Mouse (Mus musculus): ENCODE data around the gene Nlrp4f.

The Nlrp4f gene

DNA sequence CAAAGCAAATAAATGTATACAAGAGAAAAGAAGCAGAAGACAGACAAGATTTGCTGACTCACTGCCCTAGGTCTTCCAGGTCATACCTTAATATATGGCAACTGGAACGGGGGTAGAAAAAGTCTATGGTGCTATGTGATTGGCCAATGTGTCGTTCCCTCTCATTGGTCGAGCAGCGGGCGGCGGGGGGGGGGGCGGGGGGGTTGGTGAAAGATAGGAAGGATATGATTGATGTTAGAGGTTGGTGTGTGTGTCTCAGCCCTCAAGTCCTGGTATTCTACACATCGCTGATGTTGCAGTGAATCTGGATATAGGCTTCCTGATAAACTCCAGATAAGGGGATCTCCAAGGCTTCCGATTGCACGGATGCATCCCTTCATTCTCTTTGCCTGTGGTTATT is at the start of gene Nlrp4f:
Gene Nlrp4f, minus strand, starts transcription at position 101 of the 400 bp plus-strand sequence.
- no peak for DNase-seq (ENCODE audit: extremely low spot score, low read depth, low spot score)

DNA sequence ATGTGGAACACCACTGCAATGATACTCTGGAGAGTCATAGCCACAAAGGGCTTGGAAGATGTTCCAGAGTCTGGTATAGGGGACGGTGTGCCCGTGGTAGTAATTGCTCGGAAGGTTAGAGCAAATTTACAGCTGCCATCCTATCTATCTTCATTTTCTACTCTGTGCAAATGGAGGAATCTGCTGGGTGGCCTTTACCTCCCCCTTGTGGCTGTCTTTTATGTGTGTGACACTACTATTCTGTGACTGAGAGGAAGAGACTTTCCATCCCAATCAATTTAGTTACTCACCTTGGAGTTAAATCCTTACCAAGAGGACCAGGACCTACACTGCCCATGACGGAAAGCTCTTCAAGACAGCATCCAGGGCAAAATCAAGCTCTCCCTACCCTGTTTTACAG is 37.5 kb upstream of the Nlrp4f start:
- DNase-seq (ENCODE audit: extremely low spot score, low read depth, low spot score): no peak

DNA sequence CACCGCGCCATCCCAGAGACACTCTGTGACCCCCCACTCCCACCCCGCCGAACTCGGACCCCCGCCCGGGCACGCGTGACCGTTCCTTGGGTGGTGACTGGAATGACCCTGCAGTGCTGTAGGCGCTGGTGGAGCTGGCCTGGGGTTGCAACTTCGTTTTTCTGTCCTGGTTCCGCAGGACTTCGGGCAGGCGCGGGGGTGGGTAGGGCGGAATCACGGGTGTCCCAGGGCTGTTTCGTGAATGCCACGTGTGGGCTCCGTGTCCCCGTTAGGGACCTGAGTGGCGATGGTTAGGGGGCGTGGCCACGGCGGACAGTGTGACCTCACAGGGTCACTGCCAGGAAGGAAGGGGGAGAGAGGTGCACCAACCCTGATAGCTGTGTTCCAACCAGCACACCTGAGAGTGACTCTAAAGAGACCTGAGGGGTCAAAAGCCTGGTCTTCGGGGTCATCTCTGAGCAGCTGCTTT is 36.6 kb upstream of the Nlrp4f start:
- DNase-seq (ENCODE audit: extremely low spot score, low read depth, low spot score): no peak

DNA sequence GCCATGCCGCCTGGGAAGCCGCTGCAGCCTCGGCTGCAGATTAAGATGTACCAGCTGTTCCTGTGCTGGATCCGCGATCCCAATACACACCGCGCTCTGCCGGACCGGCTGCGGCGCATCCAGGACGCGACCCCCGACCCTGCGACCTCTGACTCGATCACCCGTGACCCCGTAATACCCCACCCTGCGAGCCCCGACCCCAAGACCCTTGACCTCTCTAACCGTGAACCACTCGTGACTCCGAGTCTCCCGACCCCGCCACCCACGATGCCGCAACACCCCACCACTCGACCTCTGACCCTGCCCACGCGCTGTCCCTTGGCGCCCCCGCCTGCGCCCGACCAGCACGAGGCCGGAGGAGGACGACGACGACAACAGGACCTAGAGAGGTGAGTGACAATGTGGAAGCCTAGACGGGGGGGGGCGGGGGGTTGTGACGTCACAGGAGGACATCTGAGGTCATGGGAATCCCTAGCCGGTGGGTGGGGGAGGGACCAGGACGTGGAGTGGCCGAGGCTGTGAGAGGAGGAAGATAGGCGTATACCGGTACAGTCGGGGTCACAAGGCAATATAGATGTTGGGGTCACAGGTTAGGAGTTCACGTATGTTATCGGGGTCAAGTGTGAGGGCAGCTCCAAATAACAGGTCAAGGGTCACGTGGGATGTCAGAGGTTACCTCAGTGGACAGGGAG is 36.0 kb upstream of the Nlrp4f start:
- DNase-seq (ENCODE audit: extremely low spot score, low read depth, low spot score): no peak

DNA sequence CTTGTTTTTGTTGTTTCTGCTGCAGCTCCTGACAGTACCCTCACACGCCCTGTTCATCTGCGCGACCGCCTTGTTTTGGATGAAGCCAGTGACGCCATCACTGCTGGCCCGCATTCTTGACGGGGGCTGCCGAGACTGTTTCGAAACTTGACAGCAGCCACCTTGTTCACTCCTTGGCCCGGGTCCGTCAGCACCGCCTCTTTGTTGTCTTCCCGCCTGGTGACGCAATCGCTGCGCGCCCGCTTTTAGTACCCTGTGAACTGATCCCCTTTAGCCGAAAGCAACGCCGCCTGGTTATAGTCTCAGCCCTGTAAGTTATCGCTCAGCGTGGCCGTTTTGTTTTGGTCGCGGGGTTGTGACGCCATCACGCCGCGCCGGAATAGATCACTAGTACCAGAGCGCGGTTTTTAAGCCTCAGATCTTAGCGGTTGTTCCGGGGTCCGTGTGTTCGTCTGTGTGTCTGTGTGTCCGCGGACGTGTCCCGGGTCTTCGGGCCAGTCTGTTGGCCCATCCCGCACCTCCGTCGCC is 35.4 kb upstream of the Nlrp4f start:
- DNase-seq (ENCODE audit: extremely low spot score, low read depth, low spot score): peak; percentile 57

DNA sequence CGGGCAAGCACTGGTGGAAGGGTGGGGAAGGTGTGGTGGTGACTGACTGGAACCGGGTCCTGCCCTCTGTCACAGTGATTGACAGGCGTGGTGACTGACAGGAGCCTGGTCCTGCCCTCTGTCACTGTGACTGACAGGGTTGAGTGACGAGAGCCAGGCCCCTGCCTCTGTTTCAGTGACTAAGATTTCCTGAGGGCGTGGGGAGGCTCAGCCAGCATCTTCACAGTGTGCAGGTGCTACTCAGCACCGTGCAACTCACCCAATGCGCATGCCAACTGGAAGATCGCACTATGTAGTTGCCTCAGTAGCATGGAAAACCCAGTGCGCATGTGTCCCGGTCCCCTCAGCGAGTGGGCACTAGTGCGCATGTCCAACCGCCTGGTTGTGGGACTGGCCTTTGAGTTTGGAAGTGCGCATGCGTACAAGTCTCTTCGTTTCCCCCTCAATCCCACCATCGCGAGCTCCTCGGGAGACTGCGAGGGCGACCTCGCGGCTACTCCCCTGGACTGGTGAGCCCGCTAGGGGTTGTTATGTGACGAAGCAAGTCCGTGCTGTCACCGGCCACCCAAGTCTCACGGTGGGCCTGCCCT is 34.8 kb upstream of the Nlrp4f start:
- DNase-seq (ENCODE audit: extremely low spot score, low read depth, low spot score): peak; percentile 93

DNA sequence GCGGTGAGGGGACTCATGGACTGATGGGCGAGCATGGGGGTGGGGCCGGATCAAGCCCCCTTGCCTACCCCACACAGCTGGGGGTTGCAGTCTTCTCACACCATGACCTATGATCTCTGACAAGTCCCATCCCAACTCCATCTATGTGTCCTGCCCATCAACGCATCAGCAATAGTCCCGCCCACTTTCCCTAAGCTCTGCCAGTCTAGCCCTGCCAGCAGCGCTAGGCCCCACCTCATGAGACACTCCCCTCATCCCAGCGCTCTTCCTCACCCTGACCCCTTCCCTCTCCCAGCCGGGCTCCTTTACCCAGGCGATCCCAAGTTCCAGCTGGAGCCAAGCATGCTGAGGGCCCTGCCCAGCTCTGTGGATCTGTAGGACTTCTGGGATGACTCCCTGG is 31.4 kb upstream of the Nlrp4f start:
- DNase-seq (ENCODE audit: extremely low spot score, low read depth, low spot score): no peak

DNA sequence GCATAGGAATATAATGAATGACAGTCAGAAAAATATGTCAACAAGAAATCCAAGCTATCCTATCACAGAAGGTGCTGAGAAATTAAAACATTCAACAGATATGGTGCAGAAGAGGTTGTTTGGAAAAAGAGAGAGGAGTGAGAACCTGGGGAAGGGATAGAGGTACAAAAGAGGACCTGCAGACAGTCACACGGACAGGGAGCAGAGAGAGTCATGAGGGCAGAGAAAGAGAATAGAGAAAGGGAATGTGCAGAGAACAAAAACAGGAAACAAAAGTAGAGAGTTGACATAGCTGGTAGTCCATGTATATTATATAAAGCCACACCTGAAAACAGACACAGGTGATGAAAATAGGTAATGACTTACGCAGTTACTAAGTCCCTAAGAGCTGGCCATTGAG is 20.9 kb upstream of the Nlrp4f start:
- DNase-seq (ENCODE audit: extremely low spot score, low read depth, low spot score): no peak

DNA sequence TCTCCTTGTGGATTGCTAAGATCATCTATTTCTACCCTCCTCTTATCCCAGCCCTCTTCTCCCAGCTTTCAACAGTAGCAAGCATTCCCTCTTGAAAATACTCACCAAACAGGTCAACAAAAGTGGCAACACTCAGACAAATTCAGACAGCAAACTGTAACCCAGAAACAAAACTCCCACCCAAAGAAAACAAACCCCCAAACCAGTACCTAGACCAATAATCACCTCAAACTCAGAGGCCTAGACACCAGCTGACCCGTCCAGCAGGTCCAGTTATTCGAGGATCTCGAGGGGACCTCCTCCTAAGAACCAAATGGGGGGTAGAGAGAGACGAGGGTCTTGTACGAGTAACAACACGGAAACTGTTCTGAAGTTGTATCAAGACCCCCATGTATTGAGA is 20.2 kb upstream of the Nlrp4f start:
- no peak for DNase-seq (ENCODE audit: extremely low spot score, low read depth, low spot score)

DNA sequence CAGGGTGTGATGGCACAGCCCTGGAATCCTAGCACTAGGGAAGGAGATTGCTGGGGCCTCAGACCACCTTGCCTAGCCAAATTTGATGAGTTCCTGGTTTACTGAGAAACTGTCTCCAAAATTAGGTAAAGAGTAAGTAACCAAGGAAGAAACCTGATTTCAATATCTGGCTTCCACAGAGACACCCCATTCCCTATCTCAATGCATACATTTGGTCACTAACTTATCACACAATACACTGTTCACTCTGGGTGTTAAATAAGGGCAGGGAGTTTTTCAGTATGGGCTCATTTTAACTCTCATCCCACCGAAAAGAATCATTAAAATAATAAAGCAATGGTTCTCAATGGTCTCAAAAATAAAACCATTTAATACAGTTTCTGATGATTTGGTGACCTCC is 5.1 kb downstream of the Nlrp4f start:
- DNase-seq (ENCODE audit: extremely low spot score, low read depth, low spot score): no peak

DNA sequence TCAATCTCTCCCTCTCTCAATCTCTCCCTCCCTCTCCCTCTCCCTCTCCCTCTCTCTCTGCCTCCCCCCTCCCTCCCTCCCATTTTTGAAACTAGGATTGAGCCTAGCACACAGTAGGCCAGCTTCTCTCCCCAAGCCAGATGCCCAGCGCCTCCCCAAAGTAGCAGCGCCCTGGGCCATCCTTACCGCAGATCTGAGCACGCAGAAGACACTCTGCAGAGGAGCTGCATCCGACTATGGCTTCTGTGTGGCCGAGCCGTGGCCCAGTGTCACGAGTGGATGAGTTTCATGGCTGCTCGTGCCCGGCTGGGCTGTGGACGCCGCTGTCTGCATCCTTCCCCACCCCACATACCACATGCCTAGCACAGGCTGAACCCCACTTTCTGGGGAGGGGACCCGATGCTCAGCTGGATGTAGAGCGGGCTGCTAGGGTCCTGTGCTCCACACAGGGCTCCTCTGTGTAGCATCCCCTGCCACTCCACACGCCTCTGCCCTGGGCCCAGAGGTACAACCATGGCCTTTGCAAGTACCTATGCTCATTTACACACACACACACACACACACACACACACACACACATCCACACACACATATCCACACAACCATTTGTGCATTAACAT is 29.2 kb downstream of the Nlrp4f start:
- DNase-seq (ENCODE audit: extremely low spot score, low read depth, low spot score): no peak

DNA sequence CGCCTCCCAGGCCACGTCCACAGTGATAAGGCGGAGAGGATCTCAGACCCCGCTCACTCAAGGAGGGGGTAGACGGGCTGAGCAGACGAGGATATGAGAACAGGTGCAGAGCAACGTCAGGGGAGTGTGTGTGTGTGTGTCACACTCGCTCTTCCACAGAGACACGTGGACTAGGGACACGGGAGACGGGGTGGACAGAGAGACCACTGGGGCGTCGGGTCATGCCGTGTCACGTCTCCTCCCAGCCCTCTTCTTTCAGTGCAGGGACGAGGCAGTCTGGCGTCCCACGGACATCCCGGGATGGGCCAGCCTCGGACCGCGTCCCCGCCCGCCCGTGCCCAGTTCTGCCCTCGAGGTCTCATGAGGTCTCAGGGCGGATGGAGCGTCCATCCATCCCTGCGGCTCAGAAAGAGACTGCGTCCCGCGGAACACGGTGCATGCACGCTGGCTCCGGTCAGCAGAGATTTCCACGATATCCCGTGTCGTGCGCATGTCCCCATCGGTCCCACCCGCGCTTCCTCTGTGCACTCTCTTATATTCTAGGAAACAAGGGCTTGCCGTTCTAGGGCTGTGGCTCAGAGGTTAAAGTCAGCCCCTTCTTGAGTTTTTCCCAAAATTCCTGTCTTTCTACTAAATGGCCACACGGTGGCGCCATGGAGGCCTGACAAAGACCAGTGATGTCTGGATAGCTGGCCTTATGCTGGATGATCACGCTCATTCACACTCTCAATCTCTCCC is 29.9 kb downstream of the Nlrp4f start:
- peak; percentile 20 for DNase-seq (ENCODE audit: extremely low spot score, low read depth, low spot score)

DNA sequence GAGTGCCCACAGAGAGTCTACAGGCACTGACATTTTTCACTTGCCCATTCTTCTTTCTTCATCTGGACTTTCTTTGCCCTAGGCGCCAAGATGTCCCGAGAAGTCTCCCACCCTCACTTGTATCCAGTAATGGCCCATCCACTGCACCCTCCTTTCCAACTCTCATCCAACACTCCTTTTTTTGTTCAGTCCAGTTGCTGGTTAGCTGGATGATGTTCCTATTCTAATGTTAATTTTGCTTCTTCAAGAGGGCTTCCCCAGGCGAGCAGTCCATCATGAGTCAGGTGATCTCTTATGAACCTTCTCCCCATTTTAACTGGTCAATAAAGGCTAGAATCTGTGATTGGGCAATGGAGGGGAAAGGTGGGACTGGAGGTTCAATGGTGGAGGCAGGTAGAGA is 31.7 kb downstream of the Nlrp4f start:
- no peak for DNase-seq (ENCODE audit: extremely low spot score, low read depth, low spot score)

DNA sequence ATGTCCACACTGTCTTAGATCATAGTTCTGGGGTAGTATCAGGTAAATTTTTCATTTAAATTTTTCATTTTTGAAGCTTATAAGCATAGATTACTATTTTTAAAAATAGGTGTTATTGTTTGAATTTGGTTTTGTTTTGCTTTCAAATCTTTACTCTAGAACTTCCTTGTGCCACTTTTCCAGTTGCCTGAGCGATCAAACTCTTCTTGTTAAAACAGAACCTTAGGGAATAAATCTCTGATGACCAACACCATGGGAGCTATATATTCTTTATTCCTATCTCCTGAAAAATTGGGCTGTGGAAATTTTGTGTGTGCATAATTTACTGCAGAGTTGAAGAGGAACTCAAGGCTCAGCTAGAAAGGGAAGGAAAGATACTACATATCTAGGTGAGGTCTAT is 55.8 kb downstream of the Nlrp4f start, which contains the start of gene Olfr466:
Gene Olfr466, plus strand, starts transcription at position 301 of the 400 bp plus-strand sequence.
- DNase-seq (ENCODE audit: extremely low spot score, low read depth, low spot score): no peak

DNA sequence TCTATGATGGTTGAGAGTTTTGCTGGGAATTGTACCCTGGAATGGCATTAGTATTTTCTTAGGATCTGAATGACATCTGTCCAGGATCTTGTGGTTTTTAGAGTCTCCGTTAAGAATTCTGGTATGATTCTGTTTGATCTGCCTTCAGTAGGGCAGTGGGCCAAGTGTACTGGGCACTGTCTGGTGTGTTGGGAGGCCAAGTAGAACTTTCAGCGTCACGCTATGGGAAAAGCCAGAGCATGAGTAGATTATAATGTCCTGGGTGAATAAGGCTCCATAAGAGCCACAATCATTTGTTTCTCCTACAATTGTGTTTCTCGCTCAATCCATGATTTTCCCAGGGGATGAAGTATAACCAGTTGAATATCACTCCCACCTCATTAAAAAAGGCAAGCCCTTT is 68.0 kb downstream of the Nlrp4f start, which contains the start of gene Olfr465-ps1:
Gene Olfr465-ps1, plus strand, starts transcription at position 301 of the 400 bp plus-strand sequence.
- DNase-seq (ENCODE audit: extremely low spot score, low read depth, low spot score): no peak

Measured in hindlimb bud, embryonic 11.5 days (tissue).